Mouse (Mus musculus) bone marrow macrophage, adult 2 months (primary cell): ENCODE results near the gene Hoxc13. TPM values are rescaled to one million over a fixed set of nuclear protein-coding genes. Genes with fewer than 3 reads are reported as not detected.
A peak's percentile ranks its signal among the peaks of the same experiment; 100 is the strongest.

ENCODE experiments used
- H3K27ac ChIP-seq: 2 replicates; pipeline ENCODE4 v1.5.1; 2012; ENCODE audit warnings: low read depth, low read length; ENCODE audit not compliant: insufficient read depth
- H3K4me1 ChIP-seq: 2 replicates; pipeline ENCODE4 v1.6.1; 2012; ENCODE audit warnings: low read length; ENCODE audit not compliant: control insufficient read depth, insufficient read depth
- H3K4me3 ChIP-seq: 2 replicates; pipeline ENCODE4 v1.5.1; 2012; ENCODE audit warnings: mild to moderate bottlenecking, low read length, moderate library complexity; ENCODE audit not compliant: insufficient read depth
- CTCF ChIP-seq: IDR thresholded peaks from 2 replicates; pipeline ENCODE4 v1.5.1; 2012; ENCODE audit warnings: low read depth, mild to moderate bottlenecking, low read length, moderate library complexity
- POLR2A ChIP-seq: IDR thresholded peaks from 2 replicates; pipeline ENCODE4 v1.6.1; 2012; ENCODE audit warnings: mild to moderate bottlenecking, low read depth, low read length, borderline replicate concordance
- polyA plus RNA-seq: library from polyadenylated mRNA; stranded (reverse); fragments of >200 nt; gene quantifications from 2 replicates; pipeline ENCODE4 v1.2.4, GENCODE M21; 2012; ENCODE audit not compliant: missing spikeins, insufficient read depth, insufficient read length

Gene Hoxc13
- polyA plus RNA-seq, 1 experiment, result not detected

- no peak overlapping the region for H3K4me3 ChIP-seq
- no peak overlapping the region for H3K27ac ChIP-seq
- H3K4me1 ChIP-seq, result no peaks in the 10 kb centered on the region
- TF ChIP-seq CTCF (no peak), POLR2A (no peak)
These were observed 51.4 kb downstream of the Hoxc13 start for GRCm38 (mm10) chr15:102972254-102972653.

GRCm38 (mm10) chr15:102972753-102973152, 51.9 kb downstream of the Hoxc13 start:
- TF ChIP-seq POLR2A, result no peak
- no peak for TF ChIP-seq CTCF
- no peak overlapping the region for H3K4me3 ChIP-seq
- H3K27ac ChIP-seq, result no peak overlapping the region
- no peaks in the 10 kb centered on the region for H3K4me1 ChIP-seq

DNA sequence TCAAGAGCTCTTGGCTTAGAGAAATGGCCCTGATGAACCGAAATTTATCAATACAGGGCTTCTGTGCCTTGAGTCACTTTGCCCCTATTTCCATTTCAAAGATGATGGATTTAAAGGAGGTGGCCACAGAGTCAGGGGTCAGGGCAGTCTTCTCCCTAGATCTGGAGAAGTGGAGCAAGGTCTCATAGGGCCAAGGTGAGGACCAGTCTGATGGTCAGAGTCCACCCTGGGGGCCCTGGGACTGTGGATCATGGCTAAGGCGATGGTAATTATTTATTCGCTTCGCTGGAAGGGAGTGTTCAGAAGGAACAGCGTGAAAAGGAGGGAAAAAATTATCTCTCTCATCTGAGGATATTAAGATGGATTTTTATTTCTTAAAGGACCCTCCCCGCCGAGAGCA, 54.1 kb downstream of the Hoxc13 start:
- H3K4me1 ChIP-seq, result no peaks in the 10 kb centered on the region
- no peak for TF ChIP-seq CTCF
- TF ChIP-seq POLR2A, result no peak
- H3K27ac ChIP-seq, result no peak overlapping the region
- no peak overlapping the region for H3K4me3 ChIP-seq

GRCm38 (mm10) chr15:102975688-102976111, 54.8 kb downstream of the Hoxc13 start:
- Histone ChIP-seq H3K4me3 (no peak overlapping the region), H3K27ac (no peak overlapping the region)

DNA sequence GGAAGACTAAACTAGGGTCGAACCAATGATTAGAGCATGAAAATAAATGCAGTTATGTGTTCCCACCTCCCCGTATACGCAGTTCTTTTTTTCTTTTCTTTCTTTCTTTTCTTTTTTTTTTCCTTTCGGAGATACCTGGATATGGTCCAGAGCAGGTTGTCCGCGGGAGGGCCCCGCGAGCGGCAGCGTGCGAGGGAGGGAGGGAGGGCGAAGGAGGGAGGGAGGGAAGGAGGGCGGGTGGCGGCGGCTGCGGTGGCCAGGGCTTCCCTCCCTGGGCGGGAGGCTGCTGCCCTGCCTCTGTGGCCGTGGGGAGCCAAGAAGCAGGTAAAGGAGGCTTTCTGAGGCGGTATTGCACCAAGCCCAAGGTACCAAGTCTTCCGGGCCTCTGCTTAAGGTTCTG, 55.3 kb downstream of the Hoxc13 start, which contains the start of gene Hoxc9:
Gene Hoxc9, plus strand, starts transcription at position 269 of the 400 bp plus-strand sequence.
- Histone ChIP-seq H3K27ac (no peak within 1 kb of the TSS), H3K4me1 (no peaks in the 10 kb centered on the region), H3K4me3 (peak within 1 kb of the TSS; percentile 30)
- TF ChIP-seq POLR2A, result no peak
- no peak for TF ChIP-seq CTCF

More at GRCm38 (mm10) chr15:102975688-102976111, 54.8 kb downstream of the Hoxc13 start:
- TF ChIP-seq CTCF, result no peak
- TF ChIP-seq POLR2A, result no peak
- no peaks in the 10 kb centered on the region for H3K4me1 ChIP-seq

DNA sequence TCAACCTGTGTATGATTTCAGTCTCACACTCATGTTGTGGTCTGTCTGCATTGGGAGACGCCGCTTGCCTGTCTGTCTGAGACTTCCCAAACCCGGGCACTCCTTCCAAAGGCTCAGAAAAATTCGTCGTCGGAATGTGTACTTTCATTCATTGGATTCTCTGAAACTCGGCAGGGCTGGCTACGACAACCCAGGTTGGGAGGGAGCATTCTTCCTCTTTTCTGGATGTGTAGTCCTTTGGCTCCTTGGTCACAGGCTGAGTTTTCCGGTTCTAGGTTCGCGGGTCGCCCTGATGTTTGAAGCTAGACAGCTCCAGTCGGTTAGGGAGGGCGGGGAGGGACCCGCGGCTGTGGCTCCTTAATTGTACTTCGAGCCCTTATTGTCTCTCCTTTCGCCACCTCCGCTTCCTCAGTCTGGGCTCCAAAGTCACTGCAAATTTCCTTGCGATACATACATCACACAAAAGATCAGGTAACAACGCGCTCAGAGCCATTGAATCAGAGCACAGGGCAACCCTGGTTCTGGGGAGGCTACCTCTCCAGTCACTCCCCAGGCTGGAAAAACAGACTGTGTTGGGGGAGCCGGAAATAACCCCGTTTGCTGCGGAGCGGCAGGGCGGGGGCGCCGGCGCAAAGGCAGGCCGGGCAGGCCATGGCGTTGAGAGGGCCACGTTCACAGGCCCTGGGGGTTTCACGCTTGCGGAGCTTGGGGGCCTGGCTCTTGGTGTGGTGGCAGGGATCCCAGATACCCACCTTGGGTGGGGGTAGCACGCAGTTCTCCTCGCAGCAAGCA, 55.9 kb downstream of the Hoxc13 start:
- Histone ChIP-seq H3K4me1 (no peaks in the 10 kb centered on the region), H3K4me3 (peak overlapping the region; percentile 30), H3K27ac (no peak overlapping the region)
- no peak for TF ChIP-seq CTCF
- no peak for TF ChIP-seq POLR2A

- Histone ChIP-seq H3K4me1 (no peaks in the 10 kb centered on the region), H3K27ac (no peak overlapping the region), H3K4me3 (peak overlapping the region; percentile 30)
- TF ChIP-seq POLR2A, result no peak
- no peak for TF ChIP-seq CTCF
These were observed 56.6 kb downstream of the Hoxc13 start for GRCm38 (mm10) chr15:102977423-102977974.

Other genes starting within 250 kb of the Hoxc13 start
- gene Atp5g2, start 248.8 kb upstream of the Hoxc13 start, polyA plus RNA-seq, result 134 and 175 TPM in 2 replicates
- gene Calcoco1, start 198.9 kb upstream of the Hoxc13 start, polyA plus RNA-seq, result 71.0 and 72.9 TPM in 2 replicates
- gene Hoxc12, start 15.7 kb downstream of the Hoxc13 start, polyA plus RNA-seq, result not detected in 2 replicates
- not detected in 2 replicates for gene Hoxc11, start 33.3 kb downstream of the Hoxc13 start, polyA plus RNA-seq
- 0.28 TPM in 1 of 2 replicates, not detected in the other for gene Hoxc10, start 45.7 kb downstream of the Hoxc13 start, polyA plus RNA-seq
- gene Hoxc5, start 46.3 kb downstream of the Hoxc13 start, polyA plus RNA-seq, result not detected in 2 replicates
- gene Hoxc9, start 55.3 kb downstream of the Hoxc13 start, polyA plus RNA-seq, result not detected in 2 replicates
- gene Hoxc8, start 69.5 kb downstream of the Hoxc13 start, polyA plus RNA-seq, result not detected in 2 replicates
- gene Hoxc6, start 77.2 kb downstream of the Hoxc13 start, polyA plus RNA-seq, result not detected in 2 replicates
- 0.27 TPM in 1 of 2 replicates, not detected in the other for gene Hoxc4, start 97.8 kb downstream of the Hoxc13 start, polyA plus RNA-seq
- gene Smug1, start 246.0 kb downstream of the Hoxc13 start, polyA plus RNA-seq, result 6.7 and 7.4 TPM in 2 replicates